Mouse (Mus musculus) fibroblast of lung, adult 2 months (primary cell): ENCODE measurements around the gene Ampd3.

Experiments
- DNase-seq: peaks from one replicate; pipeline ENCODE4 v3.0.0-alpha.2; 2011; ENCODE audit warnings: low read depth

Gene Ampd3

DNA sequence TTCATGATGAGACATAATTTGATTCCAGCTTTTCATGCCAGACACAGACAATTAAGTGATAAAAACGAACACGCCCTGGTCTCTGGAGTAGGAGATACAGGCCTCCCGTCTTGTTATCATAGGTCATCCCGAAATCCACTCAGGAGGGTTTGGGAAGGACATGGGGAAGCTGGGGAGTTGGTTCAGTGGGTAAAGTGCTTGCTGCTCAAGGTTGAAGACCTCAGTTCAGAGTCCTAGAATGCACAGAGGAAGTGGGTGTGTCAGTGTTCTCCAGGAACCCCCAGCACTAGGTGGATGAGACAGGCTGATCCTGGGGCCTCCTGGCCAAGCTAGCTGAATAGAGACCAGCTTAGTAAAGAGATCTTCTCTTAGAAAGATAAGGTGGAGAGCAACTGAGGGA lies 2.9 kb downstream of the Ampd3 start:
- DNase-seq: no peak

- no peak for DNase-seq
Observed at GRCm38 (mm10) chr7:110772343-110772742, 4.3 kb downstream of the Ampd3 start.

GRCm38 (mm10) chr7:110773204-110774002 lies 5.4 kb downstream of the Ampd3 start:
- peak; percentile 60 for DNase-seq

DNA sequence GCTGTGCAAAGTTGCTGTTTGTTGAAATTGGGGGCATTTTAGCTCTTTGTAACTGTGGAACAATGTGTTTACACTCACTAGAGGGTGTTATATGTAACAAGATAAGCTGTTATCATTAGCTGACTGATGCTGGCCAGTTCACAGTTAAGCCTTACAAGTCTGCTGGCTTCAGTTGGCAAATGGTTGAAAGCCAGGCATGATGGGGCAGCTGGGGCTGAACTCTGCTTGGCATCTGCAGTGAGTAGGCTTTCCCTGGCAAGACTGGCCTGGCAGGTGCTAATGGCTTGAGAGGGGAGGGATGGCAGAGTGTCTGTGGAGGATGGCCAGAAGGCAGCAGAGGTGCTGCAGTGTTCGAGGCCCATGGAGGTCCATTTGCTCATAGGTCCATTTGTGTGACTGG lies 6.1 kb downstream of the Ampd3 start:
- DNase-seq: no peak

DNA sequence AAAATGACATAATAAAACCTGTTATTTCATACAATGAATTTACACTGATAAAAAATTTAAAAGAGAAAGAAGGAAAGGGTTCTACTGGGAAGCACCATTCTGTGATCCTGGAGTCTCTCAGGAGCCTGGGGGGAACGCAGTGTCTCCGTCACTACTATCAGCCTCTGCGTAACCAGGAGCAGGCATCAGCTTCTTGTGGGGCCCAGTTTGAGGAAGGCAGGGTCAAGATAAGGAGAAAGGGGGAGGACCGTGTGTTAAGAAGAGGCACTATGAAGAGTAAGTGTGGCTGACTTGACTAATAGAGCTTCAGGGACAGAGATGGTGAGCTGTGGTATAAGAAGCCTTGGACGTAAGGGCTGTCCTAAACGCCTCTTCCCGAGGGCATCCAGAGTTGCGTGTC lies 6.7 kb downstream of the Ampd3 start:
- no peak for DNase-seq

- no peak for DNase-seq
Observed at GRCm38 (mm10) chr7:110777146-110778001, 9.4 kb downstream of the Ampd3 start.

DNA sequence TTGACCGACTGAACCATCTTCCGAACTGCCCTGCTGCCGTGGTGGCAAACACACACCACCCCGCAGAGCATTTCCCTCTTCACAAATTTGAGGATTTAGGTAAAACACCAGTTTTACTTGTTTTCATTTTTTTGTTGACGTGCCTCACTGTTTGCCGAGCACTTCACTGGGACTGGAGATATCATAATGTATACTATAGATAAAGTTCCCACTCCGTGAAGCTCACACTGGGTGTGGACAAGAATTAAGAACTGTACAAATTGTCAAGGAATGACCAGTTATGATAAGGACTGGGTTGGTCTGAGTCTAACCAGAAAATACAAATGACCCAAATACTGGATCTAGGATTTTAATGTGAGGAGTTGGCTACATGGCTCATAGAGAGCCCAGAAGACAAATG lies 10.9 kb downstream of the Ampd3 start:
- DNase-seq: no peak

GRCm38 (mm10) chr7:110779605-110780111 lies 11.7 kb downstream of the Ampd3 start:
- peak; percentile 73 for DNase-seq

DNA sequence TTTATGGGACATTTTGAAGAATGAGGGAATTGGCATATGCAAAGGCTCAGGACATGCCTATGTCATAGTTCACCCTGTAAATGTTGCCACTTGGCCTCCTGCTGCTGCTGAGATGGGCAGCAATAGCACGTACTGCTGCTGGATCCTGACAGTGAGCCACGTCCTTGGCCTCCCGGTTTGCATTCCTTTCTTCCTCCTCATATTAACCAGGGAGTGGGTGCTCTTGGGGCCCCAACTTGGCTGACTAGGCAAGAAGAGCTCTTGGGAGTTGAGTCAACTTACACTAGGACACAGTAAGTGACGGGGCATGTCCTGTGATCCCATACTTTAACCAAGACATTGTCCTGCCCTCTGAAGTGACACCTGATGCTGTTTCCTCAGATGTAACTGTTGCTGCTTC lies 12.5 kb downstream of the Ampd3 start:
- no peak for DNase-seq

- no peak for DNase-seq
Observed at GRCm38 (mm10) chr7:110781231-110781711, 13.3 kb downstream of the Ampd3 start.

DNA sequence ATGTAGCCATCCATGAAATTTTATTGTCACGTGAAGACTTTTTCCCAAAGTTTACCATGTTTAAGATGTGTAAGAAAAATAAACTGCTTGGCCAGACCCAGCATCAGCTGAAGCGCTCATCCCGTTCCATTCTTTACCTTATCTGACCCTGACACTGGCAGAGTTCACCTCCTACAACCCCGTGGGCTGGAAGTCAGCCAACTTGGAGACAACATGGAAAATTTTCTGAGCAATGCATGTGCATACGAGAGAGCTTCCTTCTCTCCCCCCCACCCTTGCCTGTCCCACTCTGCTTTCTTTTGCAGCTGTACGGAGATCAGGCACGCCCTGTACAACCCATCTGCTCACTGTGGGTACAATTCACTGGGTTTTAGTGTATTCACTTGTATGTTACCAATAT lies 14.1 kb downstream of the Ampd3 start:
- DNase-seq: no peak

DNA sequence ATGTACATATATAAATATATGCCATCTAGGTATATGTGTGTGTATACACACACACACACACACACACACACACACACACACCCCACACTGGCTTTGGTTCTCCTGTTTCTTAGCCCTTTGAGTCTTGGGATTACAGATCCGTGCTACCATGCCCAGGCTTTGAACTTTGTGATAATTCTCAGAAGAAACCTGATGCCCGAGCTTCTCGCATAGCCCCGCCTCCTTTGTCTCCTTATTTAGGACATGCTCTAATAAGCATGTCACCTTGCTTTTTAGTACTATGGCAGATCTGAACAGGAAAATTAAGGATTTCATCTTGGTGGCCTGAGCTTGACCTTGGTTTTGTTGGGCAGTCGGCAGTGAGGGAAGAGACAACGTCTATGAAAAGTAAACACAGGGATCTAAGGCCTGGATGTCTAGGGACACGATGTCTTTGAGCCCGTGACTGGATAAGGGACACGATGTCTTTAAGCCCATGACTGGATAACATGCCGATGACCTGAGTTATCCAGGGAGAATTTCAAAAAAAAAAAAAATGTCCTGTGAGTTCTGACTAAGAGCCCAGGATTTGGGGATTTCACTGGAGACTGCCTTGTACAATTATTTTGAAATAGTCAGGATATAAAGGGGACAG lies 15.0 kb downstream of the Ampd3 start:
- DNase-seq: no peak

- no peak for DNase-seq
Observed at GRCm38 (mm10) chr7:110784965-110785364, 17.0 kb downstream of the Ampd3 start.

DNA sequence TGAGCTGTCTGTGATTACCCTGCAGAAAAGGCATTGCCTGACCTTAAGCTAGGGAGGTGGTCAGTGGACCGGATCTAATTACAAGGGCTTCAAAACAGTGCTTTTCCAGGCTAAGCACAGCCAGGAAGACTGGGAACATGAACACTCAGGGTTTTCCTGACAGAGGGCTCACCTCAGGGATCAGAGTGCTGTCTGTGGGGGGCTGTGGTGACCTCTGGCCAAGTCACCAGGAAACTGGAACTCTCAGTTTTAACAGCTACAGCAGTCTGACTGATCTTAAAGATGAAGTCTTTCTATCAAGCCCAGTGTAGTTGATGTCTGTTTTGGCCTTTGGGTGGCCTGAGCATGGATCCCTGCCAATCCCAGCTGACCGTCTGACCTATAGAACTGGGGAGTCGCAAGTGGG lies 17.7 kb downstream of the Ampd3 start:
- no peak for DNase-seq

GRCm38 (mm10) chr7:110787310-110787709 lies 19.3 kb downstream of the Ampd3 start:
- DNase-seq: peak; percentile 70

GRCm38 (mm10) chr7:110790878-110791277 lies 22.9 kb downstream of the Ampd3 start:
- DNase-seq: no peak

DNA sequence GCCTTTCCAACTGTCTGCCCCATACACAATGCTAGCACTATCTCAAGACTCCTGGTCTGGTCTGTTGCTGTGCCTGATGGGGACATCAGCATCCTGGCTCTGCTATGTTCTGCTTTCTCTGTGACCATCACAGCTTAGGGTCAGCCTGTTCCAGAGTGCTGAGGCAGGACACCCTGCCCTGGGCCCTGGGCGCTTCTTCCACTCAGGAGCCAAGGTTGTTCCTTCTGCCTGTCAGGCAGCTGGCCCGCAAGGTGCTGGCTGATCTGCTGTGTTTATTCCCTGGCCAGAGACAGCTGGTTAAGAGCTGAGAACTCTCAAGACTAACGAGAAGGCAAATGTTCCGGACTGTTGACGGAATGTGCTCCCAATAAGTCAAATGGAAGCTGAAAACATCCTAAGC lies 24.2 kb downstream of the Ampd3 start:
- no peak for DNase-seq

GRCm38 (mm10) chr7:110792834-110793233 lies 24.8 kb downstream of the Ampd3 start:
- no peak for DNase-seq

- DNase-seq: no peak
Observed at GRCm38 (mm10) chr7:110794722-110795121, 26.7 kb downstream of the Ampd3 start.

DNA sequence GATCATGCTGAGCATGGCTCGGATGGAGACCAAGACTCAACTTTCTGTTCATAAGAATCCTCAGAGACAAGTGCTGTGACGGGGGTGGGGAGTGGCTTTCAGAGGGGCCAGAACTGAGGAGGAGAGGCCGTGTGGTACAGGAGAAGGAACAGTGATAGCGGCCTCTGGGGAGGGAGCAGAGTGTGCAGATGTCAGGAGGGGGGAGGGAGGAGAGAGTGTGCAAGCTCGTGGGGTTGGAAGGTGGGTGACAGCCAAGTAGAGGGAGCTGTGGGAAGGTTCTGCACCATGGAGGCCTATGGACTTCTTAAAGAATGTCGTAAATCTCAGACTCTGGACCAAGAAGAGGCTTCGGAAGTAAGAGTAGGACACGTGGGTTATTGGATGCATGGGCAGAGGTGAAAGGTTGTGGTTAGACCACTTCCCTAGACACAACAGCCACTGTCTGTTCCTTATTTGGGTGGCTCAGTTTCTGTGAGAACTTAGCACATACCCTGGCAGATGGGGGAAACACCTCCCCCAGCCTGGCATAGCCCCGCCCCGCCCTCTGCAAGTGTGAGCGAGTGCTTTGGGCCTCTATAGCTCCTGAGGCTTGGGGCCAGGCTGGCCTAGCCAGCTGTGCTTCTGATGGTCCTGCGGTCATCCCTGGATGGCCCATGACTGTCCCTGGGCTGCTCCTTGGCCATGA lies 28.5 kb downstream of the Ampd3 start:
- no peak for DNase-seq

DNA sequence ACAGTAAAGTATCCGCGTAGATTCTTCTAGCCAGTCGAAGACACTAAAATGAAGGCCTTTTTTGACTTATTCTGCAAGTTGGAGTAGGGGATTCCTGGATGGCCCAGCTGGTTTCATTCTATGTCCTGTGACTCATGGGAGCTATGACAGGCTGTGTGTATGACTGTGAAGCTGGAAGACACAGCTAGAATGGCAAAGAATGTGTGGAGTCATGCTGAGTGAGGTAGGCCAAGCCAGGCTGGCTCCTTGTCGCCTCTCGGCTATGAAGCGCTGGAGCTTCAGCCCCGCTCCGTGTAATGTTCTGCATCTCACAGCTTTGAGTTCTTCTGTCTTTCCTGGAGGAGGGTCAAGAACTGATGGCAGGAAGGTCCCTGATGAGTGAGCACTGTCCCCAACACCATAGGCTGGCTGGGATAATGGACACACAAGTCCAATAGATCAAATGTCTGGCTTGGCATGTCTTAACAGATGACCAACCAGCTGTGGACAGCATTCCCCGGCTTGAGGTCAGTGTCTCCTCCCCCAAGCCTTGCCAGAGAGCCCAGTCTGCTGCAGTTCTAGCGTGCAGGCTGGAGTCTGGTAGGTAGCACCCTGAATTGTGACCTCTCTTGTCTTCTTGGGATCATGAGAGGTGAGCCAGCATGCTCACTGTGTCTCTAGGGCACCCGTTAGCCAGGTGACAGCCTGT lies 29.9 kb downstream of the Ampd3 start:
- DNase-seq: no peak
